Mouse (Mus musculus) left cerebral cortex, postnatal 4 days (tissue): ENCODE results near the gene 1700024B05Rik. TPM values are rescaled to one million over a fixed set of nuclear protein-coding genes. Genes with fewer than 3 reads are reported as not detected.
"Not testable (repeated sequence)": the region's sequence is repeated elsewhere in the genome, so short reads cannot be mapped to it uniquely, and the experiment has no call there.

Experiments used
- DNase-seq: peaks from one replicate; pipeline ENCODE4 v3.0.0-alpha.2; 2022
- intact Hi-C: fragments of 180-260 bp; cut with DNase I; formaldehyde crosslinking; loops from one replicate; pipeline ENCODE4 v1.15.1; 2025
- total RNA-seq, 2 experiments: library from RNA; stranded (reverse); gene quantifications; 2 replicates each; pipeline ENCODE4 v1.2.3; 2021

The 1700024B05Rik gene
- total RNA-seq, result not detected

DNA sequence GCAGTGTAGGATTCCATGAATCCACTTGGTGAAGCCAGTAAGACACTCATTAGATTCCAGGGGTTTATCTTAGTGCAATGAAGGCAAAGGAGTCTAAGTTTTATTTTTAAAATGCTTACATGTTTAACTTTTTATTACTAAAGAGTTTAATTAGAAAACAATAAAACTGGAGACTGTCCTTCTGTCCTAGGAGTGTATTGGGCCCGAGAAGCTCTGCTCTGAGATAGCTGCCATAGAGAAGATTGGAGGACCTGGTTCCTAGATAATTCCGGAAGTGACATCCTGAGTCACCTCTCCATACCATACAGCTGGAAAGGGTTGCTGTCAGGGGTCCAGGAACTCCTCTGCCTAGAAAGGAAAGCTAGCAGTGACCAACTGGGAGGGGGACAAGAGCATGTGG is at the start of gene 1700024B05Rik:
Gene 1700024B05Rik (plus strand): TSS at position 301 of the 400 bp plus-strand sequence.
- intact Hi-C loops, DNase-seq: not testable (repeated sequence)

GRCm38 (mm10) chr14:41907190-41907589 is 36.6 kb upstream of the 1700024B05Rik start, which contains the start of gene Gm7980:
TSS of gene Gm7980 (minus strand) at chr14:41907290.
- DNase-seq, intact Hi-C loops: not testable (repeated sequence)

GRCm38 (mm10) chr14:41924649-41925048 is 19.1 kb upstream of the 1700024B05Rik start, which contains the start of gene 1700049E17Rik1:
TSS of gene 1700049E17Rik1 (plus strand) at chr14:41924949.
- DNase-seq, intact Hi-C loops: not testable (repeated sequence)

GRCm38 (mm10) chr14:41964095-41964494 is 20.3 kb downstream of the 1700024B05Rik start:
- DNase-seq, intact Hi-C loops: not testable (repeated sequence)

- DNase-seq, intact Hi-C loops: not testable (repeated sequence)
These were observed 24.0 kb downstream of the 1700024B05Rik start, which contains the start of gene Gm6401 for GRCm38 (mm10) chr14:41967827-41968226. TSS of gene Gm6401 (minus strand) at chr14:41967927.

GRCm38 (mm10) chr14:41968596-41968995 is 24.8 kb downstream of the 1700024B05Rik start:
- intact Hi-C loops, DNase-seq: not testable (repeated sequence)

DNA sequence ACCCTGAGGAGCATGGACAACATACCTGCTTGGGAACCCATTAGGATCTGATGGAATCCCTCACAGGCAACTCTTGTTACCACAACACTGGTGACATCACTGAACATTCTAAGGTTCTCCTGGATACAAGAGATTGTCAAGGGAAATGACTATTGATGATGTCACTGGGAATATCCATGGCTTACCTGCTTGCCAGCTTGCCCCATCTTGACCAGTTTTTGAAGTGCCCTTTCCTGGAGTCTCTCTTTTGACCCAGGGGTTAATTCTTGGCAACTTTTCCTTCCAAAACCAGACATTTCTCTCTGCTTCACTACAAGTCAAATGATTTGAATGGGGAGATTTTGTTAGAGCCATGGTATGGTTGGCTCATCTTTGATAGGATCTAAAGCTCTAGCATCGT is 39.4 kb downstream of the 1700024B05Rik start, which contains the start of gene Gm3543:
Gene Gm3543 (minus strand): TSS at position 101 of the 400 bp plus-strand sequence.
- DNase-seq, intact Hi-C loops: not testable (repeated sequence)

Other genes starting within 250 kb of the 1700024B05Rik start
- gene Gm8068, start 242.1 kb upstream of the 1700024B05Rik start, total RNA-seq, result not detected
- gene Gm7929, start 193.4 kb upstream of the 1700024B05Rik start, total RNA-seq, result not detected
- not detected for gene Gm47189, start 171.6 kb upstream of the 1700024B05Rik start, total RNA-seq
- not detected for gene Gm7980, start 36.7 kb upstream of the 1700024B05Rik start, total RNA-seq
- not detected for gene 1700049E17Rik1, start 19.0 kb upstream of the 1700024B05Rik start, total RNA-seq
- not detected for gene Gm6401, start 23.9 kb downstream of the 1700024B05Rik start, total RNA-seq
- gene Gm3543, start 39.3 kb downstream of the 1700024B05Rik start, total RNA-seq, result 1 to 10 TPM in 1 of 2 experiments, under 1 TPM in 1; 0.87 to 1.8 TPM
- gene Gm7951, start 173.4 kb downstream of the 1700024B05Rik start, total RNA-seq, result not detected
- gene Gm17027, start 218.6 kb downstream of the 1700024B05Rik start, total RNA-seq, result not detected
- 1 to 10 TPM; 1.6 to 2.2 TPM for gene Gm3573, start 246.8 kb downstream of the 1700024B05Rik start, total RNA-seq